Mouse (Mus musculus) megakaryocyte, adult 5-6 weeks (primary cell): ENCODE data around the gene Cdk12. TPM values are rescaled to one million over a fixed set of nuclear protein-coding genes. Genes with fewer than 3 reads are reported as not detected.
"Not testable (repeated sequence)": the region's sequence is repeated elsewhere in the genome, so short reads cannot be mapped to it uniquely, and the experiment has no call there.

Source experiments
- ATAC-seq: 2 replicates; pipeline ENCODE4 v1.8.0; 2016; ENCODE audit warnings: mild to moderate bottlenecking, inconsistent platforms; ENCODE audit not compliant: poor library complexity, severe bottlenecking
- total RNA-seq, 2 experiments: library from RNA; stranded (forward) in 1 of 2; stranded (reverse) in 1 of 2; fragments of 153-499, 151-499 nt in 1 of 2; fragments of 221-1000, 200-1000 nt in 1 of 2; gene quantifications; 2 replicates each; pipeline versions ENCODE4 v1.2.3 to v1.2.4; 2015 to 2017

Gene Cdk12
- total RNA-seq (2015) (40.6 and 43.8 TPM in 2 replicates), total RNA-seq (2017) (50.2 and 52.2 TPM in 2 replicates)

- ATAC-seq, result peak; percentile 93
Measured at GRCm38 (mm10) chr11:98202641-98203350, at the start of gene Cdk12. TSS of gene Cdk12 (plus strand) at chr11:98203059.

DNA sequence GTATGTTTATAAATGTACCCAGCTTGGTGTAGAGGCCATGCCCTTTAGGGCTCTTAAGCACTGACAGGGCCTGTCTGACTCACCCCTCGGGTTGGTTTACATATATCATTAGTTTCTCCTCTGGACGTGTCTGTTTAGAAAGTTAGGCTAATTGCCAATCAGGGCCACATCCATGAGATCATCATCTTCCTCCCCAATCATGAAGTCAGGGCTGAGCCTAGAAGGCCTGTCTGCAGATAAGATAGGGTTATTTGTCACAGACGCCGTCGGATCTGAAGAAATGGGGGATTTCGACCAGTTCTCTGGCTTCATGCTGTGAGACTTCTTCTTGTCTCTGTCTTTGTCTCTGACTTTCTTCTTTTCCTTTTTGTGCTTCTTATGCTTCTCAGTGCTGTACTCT lies 47.8 kb upstream of the Cdk12 start:
- ATAC-seq, result no peak

GRCm38 (mm10) chr11:98168400-98168799 lies 34.5 kb upstream of the Cdk12 start:
- no peak for ATAC-seq

DNA sequence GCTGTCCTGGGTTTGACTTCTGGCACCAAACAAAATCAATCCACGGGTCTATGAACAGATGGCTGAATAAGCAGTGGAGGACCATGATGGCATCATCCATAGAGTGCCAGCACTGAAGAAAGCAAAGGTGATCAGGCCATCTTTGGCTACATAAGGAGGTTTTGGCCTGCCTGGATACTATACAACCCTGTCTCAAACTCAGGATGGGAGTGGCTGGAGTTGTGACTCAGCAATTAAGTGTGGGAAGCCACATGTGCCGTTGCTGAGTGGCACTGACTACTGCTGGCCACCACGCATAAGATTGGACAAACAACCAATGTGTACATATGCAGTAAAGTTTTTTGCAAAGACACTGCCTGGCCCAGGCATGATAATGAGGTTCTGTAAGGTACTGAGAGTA lies 20.7 kb upstream of the Cdk12 start:
- ATAC-seq, result not testable (repeated sequence)

DNA sequence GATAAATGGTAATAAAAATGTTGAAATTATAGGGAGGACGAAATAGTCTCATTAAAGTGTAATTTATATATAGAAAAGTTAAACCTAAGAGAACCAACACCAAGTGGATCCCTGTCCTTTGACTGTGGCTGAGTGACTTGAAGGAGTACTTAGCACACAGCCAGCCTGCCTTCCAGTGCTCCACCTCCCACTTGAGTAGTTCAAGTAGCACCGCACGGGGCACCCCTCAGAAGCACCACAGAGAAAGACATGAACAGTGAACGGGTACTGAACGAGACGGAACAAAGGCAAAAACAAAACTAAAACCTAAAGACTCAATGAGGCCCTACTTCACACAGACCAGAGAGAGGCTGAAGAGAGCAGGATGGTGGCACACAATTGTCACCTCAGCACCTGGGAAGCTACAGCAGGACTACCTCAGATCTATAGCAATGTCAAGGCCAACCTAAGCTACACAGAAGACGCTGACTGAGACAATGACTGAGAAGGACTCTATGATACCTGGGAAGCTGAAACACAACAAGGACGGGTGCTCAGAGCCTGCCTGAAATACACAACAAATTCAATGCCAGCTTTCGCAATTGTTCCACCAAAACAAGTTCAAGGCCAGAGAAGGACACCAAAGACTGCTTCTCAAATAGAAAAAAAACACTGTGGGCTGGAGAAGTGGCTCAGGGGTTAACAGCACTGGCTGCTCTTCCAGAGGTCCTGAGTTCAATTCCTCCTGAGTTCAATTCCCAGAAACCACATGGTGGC lies 15.0 kb upstream of the Cdk12 start:
- no peak for ATAC-seq

- no peak for ATAC-seq
Measured at GRCm38 (mm10) chr11:98190820-98191219, 12.0 kb upstream of the Cdk12 start.

DNA sequence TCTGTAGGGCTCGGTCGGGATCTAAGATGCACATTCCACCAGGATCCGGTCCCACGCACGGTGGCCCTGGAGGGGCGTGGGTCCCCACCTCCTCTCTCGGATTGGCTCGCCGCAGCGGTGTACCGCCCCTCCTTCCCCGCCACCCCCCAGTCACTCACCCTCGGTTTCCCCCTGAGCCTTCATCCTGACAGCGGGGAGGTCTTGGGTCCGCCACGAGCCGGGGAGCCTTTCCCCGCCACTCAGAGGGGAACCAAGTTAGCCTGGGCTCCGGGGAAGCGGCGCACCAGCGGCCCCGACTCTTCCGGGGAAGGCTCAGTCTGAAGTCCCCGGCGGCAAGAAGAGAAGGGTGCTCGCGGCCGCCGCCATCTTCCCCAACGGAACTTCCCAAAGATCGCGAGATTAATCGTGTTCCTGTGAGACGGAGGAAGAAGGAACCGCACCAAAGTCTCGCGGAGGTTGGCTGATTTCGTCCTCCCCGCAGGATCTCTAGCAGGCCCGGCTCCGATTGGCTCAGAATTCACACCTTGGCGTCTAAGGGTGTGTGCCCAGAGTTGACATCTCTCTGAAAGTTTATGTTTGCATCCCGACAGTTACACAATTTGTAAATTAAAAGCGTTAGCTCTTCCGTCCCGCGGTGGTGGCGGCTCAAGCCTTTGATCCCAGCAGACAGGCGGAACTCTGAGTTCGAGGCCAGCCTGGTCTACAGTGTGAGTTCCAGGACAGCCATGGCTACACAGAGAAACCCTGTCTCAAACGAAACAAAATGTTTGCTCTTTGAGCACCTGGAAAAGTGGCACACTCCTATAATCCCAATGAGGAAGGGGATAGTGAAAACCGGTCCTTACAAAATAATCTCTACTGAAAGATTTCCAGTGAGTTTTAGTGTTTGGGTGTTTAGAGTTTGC lies 9.7 kb upstream of the Cdk12 start, which contains the start of gene Med1:
TSS of gene Med1 (minus strand) at position 393 of the 905 bp plus-strand sequence.
- ATAC-seq, result peak; percentile 97

DNA sequence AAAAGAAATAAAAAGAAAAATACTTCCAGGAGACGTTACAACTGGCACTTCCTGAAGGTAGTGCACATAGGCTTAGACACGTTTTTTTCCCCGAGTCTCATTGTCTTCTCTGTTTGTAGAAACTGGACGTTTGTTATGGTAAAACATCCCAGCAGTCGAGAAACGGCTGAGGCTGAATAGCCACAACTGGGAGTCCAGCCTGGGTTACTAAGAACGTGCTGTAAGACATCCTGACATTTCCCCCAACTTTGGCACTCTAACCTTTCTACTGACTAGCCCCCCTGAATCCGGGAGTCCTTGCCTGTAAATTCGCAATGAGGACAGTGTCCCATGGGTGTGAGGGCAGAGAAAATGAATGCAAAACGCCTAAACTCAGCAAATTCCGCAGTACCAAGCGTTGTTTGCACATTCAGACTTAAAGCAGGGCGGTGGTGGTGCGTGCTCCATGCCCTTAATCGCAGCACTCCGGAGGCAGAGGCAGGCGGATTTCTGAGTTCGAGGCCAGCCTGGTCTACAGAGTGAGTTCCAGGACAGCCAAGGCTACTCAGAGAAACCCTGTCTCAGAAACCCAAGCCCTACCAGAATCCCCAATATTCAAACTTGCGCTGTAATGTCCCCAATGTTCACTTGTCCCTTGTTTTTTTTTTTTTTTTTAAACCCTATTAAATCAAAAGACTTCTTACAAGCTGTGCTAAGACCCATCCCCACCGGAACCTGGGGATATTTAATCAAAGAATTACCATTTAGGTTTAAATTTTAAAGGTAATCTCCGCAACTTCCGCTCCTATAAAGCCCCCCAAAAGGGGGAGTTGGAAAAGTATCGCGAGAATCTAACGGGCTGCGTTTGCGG lies 843 bp upstream of the Cdk12 start:
- no peak for ATAC-seq

GRCm38 (mm10) chr11:98203351-98203911 lies 572 bp downstream of the Cdk12 start:
- peak; percentile 10; the same call in 1 of the 2 replicates for ATAC-seq

GRCm38 (mm10) chr11:98203931-98204421 lies 1.1 kb downstream of the Cdk12 start:
- peak; percentile 12; the same call in 1 of the 2 replicates for ATAC-seq

GRCm38 (mm10) chr11:98205463-98205862 lies 2.6 kb downstream of the Cdk12 start:
- ATAC-seq, result no peak

- not testable (repeated sequence) for ATAC-seq
Measured at GRCm38 (mm10) chr11:98206281-98206680, 3.4 kb downstream of the Cdk12 start.

GRCm38 (mm10) chr11:98209661-98210060 lies 6.8 kb downstream of the Cdk12 start:
- not testable (repeated sequence) for ATAC-seq

- ATAC-seq, result no peak
Measured at GRCm38 (mm10) chr11:98213311-98213710, 10.5 kb downstream of the Cdk12 start.

DNA sequence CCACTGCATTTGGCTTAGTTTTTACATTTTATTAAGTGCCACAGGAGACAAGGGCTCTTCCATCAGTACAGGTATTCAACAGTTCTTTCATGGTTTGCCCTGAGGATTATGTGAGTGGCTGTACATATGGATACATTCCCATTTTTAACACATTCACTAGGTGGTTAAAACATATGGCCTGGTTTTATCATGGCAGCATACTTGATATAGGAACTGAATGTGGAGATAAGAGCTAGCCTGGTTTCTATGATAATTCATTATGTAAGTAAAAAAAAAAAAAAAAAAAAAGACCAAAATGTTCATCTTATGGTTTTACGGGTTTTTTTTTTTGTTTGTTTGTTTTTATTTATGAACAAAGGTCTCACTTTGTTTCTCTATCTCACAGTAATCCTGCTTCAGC lies 23.5 kb downstream of the Cdk12 start:
- no peak for ATAC-seq

DNA sequence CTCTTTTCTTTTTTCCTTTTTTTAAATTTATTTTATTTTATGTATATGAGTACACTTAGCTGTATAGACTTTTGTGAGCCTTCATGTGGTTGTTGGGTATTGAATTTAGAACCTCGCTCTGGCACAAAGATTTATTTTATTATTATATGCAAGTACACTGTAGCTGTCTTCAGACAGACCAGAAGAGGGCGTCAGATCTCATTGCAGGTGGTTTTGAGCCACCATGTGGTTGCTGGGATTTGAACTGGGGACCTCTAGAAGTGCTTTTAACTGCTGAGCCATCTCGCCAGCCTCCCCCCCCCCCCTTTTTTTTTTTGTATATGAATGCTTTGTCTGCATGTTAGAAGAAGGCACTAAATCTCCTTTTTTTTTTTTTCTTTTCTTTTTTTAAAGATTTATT lies 35.6 kb downstream of the Cdk12 start:
- no peak for ATAC-seq

GRCm38 (mm10) chr11:98238995-98239394 lies 36.1 kb downstream of the Cdk12 start:
- no peak for ATAC-seq

DNA sequence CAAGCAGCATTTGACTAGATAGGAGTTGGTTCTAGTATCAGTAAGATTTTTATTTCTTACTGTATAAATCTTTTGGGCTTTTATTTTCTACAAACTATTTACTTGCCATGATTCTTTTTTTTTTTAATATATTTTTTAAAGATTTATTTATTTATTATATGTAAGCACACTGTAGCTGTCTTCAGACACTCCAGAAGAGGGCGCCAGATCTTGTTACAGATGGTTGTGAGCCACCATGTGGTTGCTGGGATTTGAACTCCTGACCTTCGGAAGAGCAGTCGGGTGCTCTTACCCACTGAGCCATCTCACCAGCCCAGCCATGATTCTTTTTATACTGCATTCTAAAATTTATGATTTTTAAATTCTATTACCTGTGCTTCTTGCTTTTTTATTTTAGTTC lies 40.1 kb downstream of the Cdk12 start:
- ATAC-seq, result not testable (repeated sequence)

- no peak for ATAC-seq
Measured at GRCm38 (mm10) chr11:98244415-98244814, 41.6 kb downstream of the Cdk12 start.

DNA sequence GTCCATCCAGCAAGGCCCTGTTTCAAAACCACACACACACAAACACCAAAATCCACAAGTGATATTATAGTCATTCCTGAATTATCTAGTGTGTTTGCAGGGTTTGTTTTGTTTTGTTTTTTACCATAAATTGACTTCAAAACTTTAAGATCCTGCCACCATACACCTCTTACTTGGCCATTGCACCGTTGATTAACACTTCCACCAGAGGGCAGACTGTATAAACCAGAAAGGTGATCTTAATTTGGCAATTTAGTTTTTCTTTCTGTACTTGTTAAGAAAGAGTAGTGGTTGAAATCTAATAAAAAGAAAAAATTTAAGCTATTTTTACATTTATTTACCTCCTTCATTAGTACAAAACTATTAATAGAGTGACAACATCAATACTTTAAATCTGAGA lies 44.5 kb downstream of the Cdk12 start:
- ATAC-seq, result no peak
